Comparison of ENCODE assay signal across 11 mouse cellular contexts in genomic region chr8:45973988-45974505, GRCm38 (mm10). TPM values are rescaled to one million over a fixed set of nuclear protein-coding genes. Genes with fewer than 3 reads are reported as not detected.
DNase-seq lines count a peak whose midpoint lies in the region; ATAC-seq lines count a peak whose summit lies in the region.
"Had no signal": no experiment of that assay in that cellular context is flagged by ENCODE, and none has a peak within 500 bp of the region (broad histone marks: within the 10 kb centered on the region; RNA-seq: fewer than 3 reads in every experiment).

No protein-coding gene starts in this region.

- H3K9ac ChIP-seq in hindbrain, embryonic 13.5 days: peak overlapping the region; percentile 76; the same call in 1 of the 2 replicates
- no peak overlapping the region for H3K9ac ChIP-seq in forebrain, embryonic 13.5 days
- peak overlapping the region; percentile 78 for H3K9ac ChIP-seq in liver, embryonic 13.5 days

- H3K27me3 ChIP-seq in hindbrain, embryonic 13.5 days: no peaks in the 10 kb centered on the region
- H3K27me3 ChIP-seq in hindbrain, embryonic 10.5 days (ENCODE audit: insufficient read depth, poor library complexity, severe bottlenecking): no peaks in the 10 kb centered on the region
- no peaks in the 10 kb centered on the region for H3K27me3 ChIP-seq in forebrain, embryonic 13.5 days
- no peaks in the 10 kb centered on the region for H3K27me3 ChIP-seq in liver, embryonic 13.5 days

- ATAC-seq in hindbrain, embryonic 13.5 days (ENCODE audit: low FRiP score): no peak
- no peak for ATAC-seq in forebrain, embryonic 13.5 days
- ATAC-seq in liver, embryonic 13.5 days (ENCODE audit: low read depth): no peak
- no peak for ATAC-seq in monocyte, adult 5-6 weeks (replicated peaks; ENCODE audit: insufficient number of reproducible peaks, low FRiP score, low TSS enrichment, poor library complexity, severe bottlenecking)

- H3K4me3 ChIP-seq in hindbrain, embryonic 13.5 days: 0 out of 2 replicates have a peak overlapping the region, but pooled peaks have one; percentile 65
- H3K4me3 ChIP-seq in hindbrain, embryonic 10.5 days: no peak overlapping the region
- peak overlapping the region; percentile 63; the same call in 1 of the 2 replicates for H3K4me3 ChIP-seq in forebrain, embryonic 13.5 days
- 0 out of 2 replicates have a peak overlapping the region, but pooled peaks have one; percentile 79 for H3K4me3 ChIP-seq in liver, embryonic 13.5 days (replicated peaks)

- WGBS in hindbrain, embryonic 13.5 days: 75% methylated on average over 8 of the region's 8 CpGs
- 82% methylated on average over 8 of the region's 8 CpGs for WGBS in hindbrain, embryonic 10.5 days
- 60% methylated on average over 8 of the region's 8 CpGs for WGBS in forebrain, embryonic 13.5 days
- WGBS in liver, embryonic 13.5 days (ENCODE audit: insufficient replicate concordance): 77% methylated on average over 8 of the region's 8 CpGs

- peaks cover 14% of the 10 kb centered on the region for H3K4me1 ChIP-seq in hindbrain, embryonic 13.5 days (replicated peaks)
- peaks cover 15% of the 10 kb centered on the region for H3K4me1 ChIP-seq in hindbrain, embryonic 10.5 days (replicated peaks)
- H3K4me1 ChIP-seq in forebrain, embryonic 13.5 days: peaks cover 16% of the 10 kb centered on the region
- peaks cover 17% of the 10 kb centered on the region for H3K4me1 ChIP-seq in liver, embryonic 13.5 days (replicated peaks)

- no peak overlapping the region for H3K27ac ChIP-seq in hindbrain, embryonic 13.5 days
- no peak overlapping the region for H3K27ac ChIP-seq in hindbrain, embryonic 10.5 days
- no peak overlapping the region for H3K27ac ChIP-seq in forebrain, embryonic 13.5 days
- H3K27ac ChIP-seq in liver, embryonic 13.5 days: no peak overlapping the region

- H3K36me3 ChIP-seq in hindbrain, embryonic 13.5 days: peaks cover 15% of the 10 kb centered on the region
- H3K36me3 ChIP-seq in hindbrain, embryonic 10.5 days: peaks cover 15% of the 10 kb centered on the region
- H3K36me3 ChIP-seq in forebrain, embryonic 13.5 days (ENCODE audit: poor library complexity, severe bottlenecking): peaks cover 14% of the 10 kb centered on the region
- peaks cover 19% of the 10 kb centered on the region for H3K36me3 ChIP-seq in liver, embryonic 13.5 days

- 0 out of 2 replicates have a peak overlapping the region, but pooled peaks have one; percentile 67 for H3K4me2 ChIP-seq in hindbrain, embryonic 13.5 days
- peak overlapping the region; percentile 79 for H3K4me2 ChIP-seq in forebrain, embryonic 13.5 days
- peak overlapping the region; percentile 80 for H3K4me2 ChIP-seq in liver, embryonic 13.5 days

- no peak for DNase-seq in hindbrain, embryonic 10.5 days (ENCODE audit: low spot score)
- peak; percentile 44 for DNase-seq in MEL-GATA-1-ER (ENCODE audit: extremely low read depth, low read depth)
- no peak for DNase-seq in liver, embryonic 13.5 days
- no peak for DNase-seq in thymus, postnatal 0 days (ENCODE audit: low spot score)
- no peak for DNase-seq in urinary bladder, postnatal 10 days (ENCODE audit: low spot score)
- DNase-seq: kidney, postnatal 14 days; lung, adult 18-20 months had no signal

- peaks cover 5% of the 10 kb centered on the region; the same call in 1 of the 2 replicates for H3K9me3 ChIP-seq in hindbrain, embryonic 13.5 days
- H3K9me3 ChIP-seq in hindbrain, embryonic 10.5 days: peaks cover 12% of the 10 kb centered on the region
- peaks cover 4% of the 10 kb centered on the region for H3K9me3 ChIP-seq in forebrain, embryonic 13.5 days (replicated peaks)
- H3K9me3 ChIP-seq in liver, embryonic 13.5 days (replicated peaks): no peaks in the 10 kb centered on the region

RNA-seq across cellular contexts. Expression of gene 1700029J07Rik, which starts 1.0 kb away (rescaled TPM):
- polyA plus RNA-seq in hindbrain, embryonic 13.5 days (2015; fragmentation: Nextera tagmentation; extraction: Ambion mirVana): 5.6 and 5.8 TPM in 2 replicates
- 3.8 and 4.5 TPM in 2 replicates for polyA plus RNA-seq in hindbrain, embryonic 10.5 days (2016; fragmentation: Nextera tagmentation; extraction: Ambion mirVana)
- polyA plus RNA-seq in forebrain, embryonic 13.5 days (2015; fragmentation: Nextera tagmentation; extraction: Ambion mirVana): 2.9 and 3.9 TPM in 2 replicates
- polyA plus RNA-seq in liver, embryonic 13.5 days (2015; fragmentation: Nextera tagmentation; extraction: Ambion mirVana): 0.56 and 0.70 TPM in 2 replicates
- polyA plus RNA-seq in thymus, postnatal 0 days (2015; fragmentation: Nextera tagmentation; extraction: Ambion mirVana): 1.3 and 1.5 TPM in 2 replicates
- total RNA-seq in monocyte, adult 5-6 weeks (2017): 0.32 to 2.5 TPM (median 2.1 TPM) in 3 replicates

RNA-seq across cellular contexts. Expression of gene Ufsp2, which starts 1.3 kb away (rescaled TPM):
- 67.4 and 70.4 TPM in 2 replicates for polyA plus RNA-seq in hindbrain, embryonic 13.5 days (2015; fragmentation: Nextera tagmentation; extraction: Ambion mirVana)
- polyA plus RNA-seq in hindbrain, embryonic 10.5 days (2016; fragmentation: Nextera tagmentation; extraction: Ambion mirVana): 49.0 and 60.8 TPM in 2 replicates
- polyA plus RNA-seq in forebrain, embryonic 13.5 days (2015; fragmentation: Nextera tagmentation; extraction: Ambion mirVana): 66.3 and 68.9 TPM in 2 replicates
- polyA plus RNA-seq in liver, embryonic 13.5 days (2015; fragmentation: Nextera tagmentation; extraction: Ambion mirVana): 42.1 and 42.8 TPM in 2 replicates
- polyA plus RNA-seq in thymus, postnatal 0 days (2015; fragmentation: Nextera tagmentation; extraction: Ambion mirVana): 53.6 and 53.9 TPM in 2 replicates
- 59.2 to 74.7 TPM (median 73.5 TPM) in 3 replicates for total RNA-seq in monocyte, adult 5-6 weeks (2017)

RNA-seq across cellular contexts. Expression of gene Lrp2bp, which starts 25.1 kb away (rescaled TPM):
- polyA plus RNA-seq in hindbrain, embryonic 13.5 days (2015; fragmentation: Nextera tagmentation; extraction: Ambion mirVana): 0.48 and 0.65 TPM in 2 replicates
- polyA plus RNA-seq in hindbrain, embryonic 10.5 days (2016; fragmentation: Nextera tagmentation; extraction: Ambion mirVana): 0.10 and 0.26 TPM in 2 replicates
- polyA plus RNA-seq in forebrain, embryonic 13.5 days (2015; fragmentation: Nextera tagmentation; extraction: Ambion mirVana): 0.30 and 0.34 TPM in 2 replicates
- polyA plus RNA-seq in liver, embryonic 13.5 days (2015; fragmentation: Nextera tagmentation; extraction: Ambion mirVana): 0.05 TPM in 1 of 2 replicates, not detected in the other
- polyA plus RNA-seq in thymus, postnatal 0 days (2015; fragmentation: Nextera tagmentation; extraction: Ambion mirVana): 0.13 and 0.20 TPM in 2 replicates
- 0.19 TPM in 1 of 3 replicates, not detected in the others for total RNA-seq in monocyte, adult 5-6 weeks (2017)
- polyA plus RNA-seq: small intestine, adult 2 months had no signal

RNA-seq across cellular contexts. Expression of gene Ankrd37, which starts 31.5 kb away (rescaled TPM):
- 31.2 and 32.0 TPM in 2 replicates for polyA plus RNA-seq in hindbrain, embryonic 13.5 days (2015; fragmentation: Nextera tagmentation; extraction: Ambion mirVana)
- polyA plus RNA-seq in hindbrain, embryonic 10.5 days (2016; fragmentation: Nextera tagmentation; extraction: Ambion mirVana): 18.6 and 19.0 TPM in 2 replicates
- 19.8 and 20.7 TPM in 2 replicates for polyA plus RNA-seq in forebrain, embryonic 13.5 days (2015; fragmentation: Nextera tagmentation; extraction: Ambion mirVana)
- polyA plus RNA-seq in liver, embryonic 13.5 days (2015; fragmentation: Nextera tagmentation; extraction: Ambion mirVana): 4.7 and 4.9 TPM in 2 replicates
- 14.5 and 16.1 TPM in 2 replicates for polyA plus RNA-seq in thymus, postnatal 0 days (2015; fragmentation: Nextera tagmentation; extraction: Ambion mirVana)
- 7.3 to 18.8 TPM (median 11.7 TPM) in 3 replicates for total RNA-seq in monocyte, adult 5-6 weeks (2017)

RNA-seq across cellular contexts. Expression of gene Ccdc110, which starts 39.6 kb away (rescaled TPM):
- polyA plus RNA-seq in hindbrain, embryonic 13.5 days (2015; fragmentation: Nextera tagmentation; extraction: Ambion mirVana): 0.06 and 0.19 TPM in 2 replicates
- not detected in 2 replicates for polyA plus RNA-seq in hindbrain, embryonic 10.5 days (2016; fragmentation: Nextera tagmentation; extraction: Ambion mirVana)
- polyA plus RNA-seq in forebrain, embryonic 13.5 days (2015; fragmentation: Nextera tagmentation; extraction: Ambion mirVana): 0.09 and 0.13 TPM in 2 replicates
- polyA plus RNA-seq in liver, embryonic 13.5 days (2015; fragmentation: Nextera tagmentation; extraction: Ambion mirVana): not detected in 2 replicates
- not detected in 2 replicates for polyA plus RNA-seq in thymus, postnatal 0 days (2015; fragmentation: Nextera tagmentation; extraction: Ambion mirVana)
- not detected in 3 replicates for total RNA-seq in monocyte, adult 5-6 weeks (2017)
- polyA plus RNA-seq: small intestine, adult 2 months had no signal
